Mouse (Mus musculus): ENCODE measurements around the gene Gjc2.

Gjc2 gene

GRCm38 (mm10) chr11:59209003-59209441, 26.0 kb upstream of the Gjc2 start:
- ATAC-seq (ENCODE audit: insufficient number of reproducible peaks, low FRiP score, low TSS enrichment), result peak; percentile 37

DNA sequence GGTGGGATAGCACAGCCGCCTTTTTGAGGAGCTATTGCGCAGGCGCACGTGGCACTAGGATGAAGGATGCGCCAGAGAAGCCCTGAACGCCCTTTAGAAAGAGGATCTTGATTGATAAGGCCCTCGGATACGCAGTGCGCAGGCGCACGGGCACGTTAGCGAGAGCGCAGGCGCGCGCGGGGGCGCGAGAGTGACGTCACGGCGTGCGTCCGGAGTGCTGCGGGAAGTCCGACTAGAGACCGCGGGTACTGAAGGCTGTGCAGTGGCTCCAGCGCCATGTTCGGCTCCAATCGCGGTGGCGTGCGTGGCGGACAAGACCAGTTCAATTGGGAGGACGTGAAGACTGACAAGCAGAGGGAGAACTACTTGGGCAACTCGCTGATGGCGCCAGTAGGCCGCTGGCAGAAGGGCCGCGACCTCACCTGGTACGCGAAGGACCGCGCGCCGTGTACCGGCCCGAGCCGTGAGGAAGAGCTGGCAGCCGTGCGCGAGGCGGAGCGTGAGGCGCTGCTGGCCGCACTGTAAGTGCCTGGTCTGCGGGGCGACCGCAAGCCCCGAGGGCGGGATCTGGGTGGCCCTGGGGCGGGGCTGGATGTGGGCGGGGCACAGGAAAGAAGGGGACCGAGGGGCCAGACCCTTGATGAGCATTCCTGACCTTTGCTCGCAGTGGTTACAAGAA, 25.3 kb upstream of the Gjc2 start, which contains the start of gene 2310033P09Rik:
TSS of gene 2310033P09Rik (plus strand) at position 169 of the 679 bp plus-strand sequence.
- peak; percentile 73 for ATAC-seq (ENCODE audit: insufficient number of reproducible peaks, low FRiP score, low TSS enrichment)

GRCm38 (mm10) chr11:59202081-59202995, 19.3 kb upstream of the Gjc2 start, which contains the start of gene Mrpl55:
Gene Mrpl55 (plus strand): TSS chr11:59202486.
- ATAC-seq (ENCODE audit: insufficient number of reproducible peaks, low FRiP score, low TSS enrichment), result peak; percentile 79; the same call in 1 of the 2 replicates

GRCm38 (mm10) chr11:59201216-59202002, 18.4 kb upstream of the Gjc2 start:
- no peak for ATAC-seq (ENCODE audit: insufficient number of reproducible peaks, low FRiP score, low TSS enrichment)

DNA sequence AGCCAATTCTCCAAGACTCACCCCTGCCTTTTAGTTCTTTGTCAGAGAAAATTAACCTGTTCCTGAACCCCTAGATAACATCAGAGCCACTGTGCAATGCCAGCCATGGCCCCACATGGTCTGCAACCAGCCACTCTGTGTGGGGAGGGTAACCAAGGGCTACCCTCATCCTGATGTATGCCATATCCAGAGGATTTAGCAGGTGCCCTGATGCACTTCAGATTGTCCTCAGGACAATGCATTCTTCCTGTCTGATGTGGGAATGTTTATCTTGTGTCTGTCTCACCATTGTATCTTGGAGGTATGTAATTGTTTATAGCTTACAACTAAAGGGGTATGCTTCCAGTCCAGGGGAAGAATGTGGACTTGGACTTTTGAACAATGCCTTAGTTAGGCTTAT, 13.2 kb upstream of the Gjc2 start:
- no peak for ATAC-seq (ENCODE audit: insufficient number of reproducible peaks, low FRiP score, low TSS enrichment)

DNA sequence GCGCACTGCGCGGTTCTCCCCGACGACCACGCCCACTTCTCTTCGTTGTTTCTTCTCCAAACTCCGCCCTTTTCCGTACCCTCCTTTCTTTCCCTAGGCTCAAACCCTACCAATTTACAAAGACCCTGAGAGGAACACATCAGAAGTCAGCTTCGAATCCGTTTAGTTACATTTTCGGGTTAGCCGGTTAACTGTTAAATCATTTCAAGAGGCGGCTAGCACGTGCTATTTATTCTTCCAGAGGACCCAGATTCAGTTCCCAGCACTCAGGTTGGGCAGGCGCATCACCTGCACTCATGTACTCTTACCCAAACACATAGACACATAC, 9.0 kb upstream of the Gjc2 start, which contains the start of gene Guk1:
TSS of gene Guk1 (minus strand) at position 154 of the 328 bp plus-strand sequence.
- no peak for ATAC-seq (ENCODE audit: insufficient number of reproducible peaks, low FRiP score, low TSS enrichment)

GRCm38 (mm10) chr11:59191231-59192058, 8.4 kb upstream of the Gjc2 start:
- ATAC-seq (ENCODE audit: insufficient number of reproducible peaks, low FRiP score, low TSS enrichment), result peak; percentile 95

- no peak for ATAC-seq (ENCODE audit: insufficient number of reproducible peaks, low FRiP score, low TSS enrichment)
These were observed 4.7 kb upstream of the Gjc2 start for GRCm38 (mm10) chr11:59187706-59188105.

DNA sequence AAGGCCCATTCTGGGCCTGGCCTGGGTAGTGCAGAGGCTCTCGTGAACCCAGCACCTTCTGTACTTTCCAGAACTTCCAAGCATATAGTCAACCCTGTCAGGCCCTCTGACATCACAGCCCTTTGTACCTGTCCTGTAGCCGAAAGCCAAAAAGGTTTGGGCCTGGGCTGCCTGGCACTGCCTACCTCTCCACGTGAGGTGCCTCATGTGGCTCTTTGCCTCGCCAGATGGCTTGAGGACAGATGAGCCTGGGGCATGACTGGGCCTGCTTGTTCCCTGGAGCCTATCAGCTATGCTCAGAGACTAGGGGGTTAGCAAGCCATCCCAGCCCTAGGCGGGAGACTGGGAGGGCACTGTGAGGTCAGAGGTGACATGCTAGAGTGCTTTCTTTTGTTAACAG, 2.5 kb upstream of the Gjc2 start:
- no peak for ATAC-seq (ENCODE audit: insufficient number of reproducible peaks, low FRiP score, low TSS enrichment)

- ATAC-seq (ENCODE audit: insufficient number of reproducible peaks, low FRiP score, low TSS enrichment), result no peak
These were observed 808 bp upstream of the Gjc2 start for GRCm38 (mm10) chr11:59183821-59184220.

DNA sequence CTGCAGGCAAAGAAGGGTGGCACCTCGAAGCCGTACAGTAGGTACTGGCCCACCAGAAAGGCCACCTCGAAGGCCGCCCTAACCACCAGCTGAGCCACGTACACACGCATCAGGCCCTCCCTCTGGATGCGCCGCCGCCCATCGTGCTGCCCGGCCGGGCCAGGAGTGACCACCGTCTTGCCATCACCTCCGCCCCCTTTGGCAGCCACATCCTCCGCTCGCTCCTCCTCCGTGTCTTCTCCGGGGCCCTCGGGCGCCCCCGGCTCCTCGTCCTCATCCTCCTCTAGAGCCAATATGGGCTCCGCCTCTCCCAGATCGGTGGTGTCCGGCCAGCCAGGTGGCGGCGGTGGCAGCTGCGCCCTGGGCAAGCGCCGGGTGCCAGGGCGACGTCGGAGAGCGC, 6.1 kb downstream of the Gjc2 start:
- ATAC-seq (ENCODE audit: insufficient number of reproducible peaks, low FRiP score, low TSS enrichment), result no peak

- ATAC-seq (ENCODE audit: insufficient number of reproducible peaks, low FRiP score, low TSS enrichment), result no peak
These were observed 6.5 kb downstream of the Gjc2 start for GRCm38 (mm10) chr11:59176475-59176874.

- ATAC-seq (ENCODE audit: insufficient number of reproducible peaks, low FRiP score, low TSS enrichment), result no peak
These were observed 8.7 kb downstream of the Gjc2 start for GRCm38 (mm10) chr11:59174189-59174838.

GRCm38 (mm10) chr11:59170549-59170948, 12.5 kb downstream of the Gjc2 start:
- ATAC-seq (ENCODE audit: insufficient number of reproducible peaks, low FRiP score, low TSS enrichment), result no peak

DNA sequence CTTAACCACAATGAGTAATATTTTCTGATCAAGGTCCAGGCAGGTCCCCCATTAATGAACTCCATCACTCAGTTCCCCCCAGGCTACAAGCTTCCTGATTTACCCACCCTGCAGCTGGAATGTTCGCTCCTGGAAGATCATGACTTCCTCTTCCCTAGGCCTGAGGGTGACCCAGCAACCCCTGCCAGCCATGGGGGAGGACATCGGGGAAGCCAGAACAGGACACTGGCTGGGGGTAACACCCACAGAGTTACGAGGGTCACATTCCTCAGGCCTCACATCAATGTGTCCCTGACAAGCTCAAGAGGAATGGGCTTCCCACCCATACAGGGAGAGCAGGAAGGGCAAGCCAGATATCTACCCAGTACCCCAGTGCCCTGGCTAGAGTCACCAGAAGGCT, 13.2 kb downstream of the Gjc2 start:
- ATAC-seq (ENCODE audit: insufficient number of reproducible peaks, low FRiP score, low TSS enrichment), result no peak

DNA sequence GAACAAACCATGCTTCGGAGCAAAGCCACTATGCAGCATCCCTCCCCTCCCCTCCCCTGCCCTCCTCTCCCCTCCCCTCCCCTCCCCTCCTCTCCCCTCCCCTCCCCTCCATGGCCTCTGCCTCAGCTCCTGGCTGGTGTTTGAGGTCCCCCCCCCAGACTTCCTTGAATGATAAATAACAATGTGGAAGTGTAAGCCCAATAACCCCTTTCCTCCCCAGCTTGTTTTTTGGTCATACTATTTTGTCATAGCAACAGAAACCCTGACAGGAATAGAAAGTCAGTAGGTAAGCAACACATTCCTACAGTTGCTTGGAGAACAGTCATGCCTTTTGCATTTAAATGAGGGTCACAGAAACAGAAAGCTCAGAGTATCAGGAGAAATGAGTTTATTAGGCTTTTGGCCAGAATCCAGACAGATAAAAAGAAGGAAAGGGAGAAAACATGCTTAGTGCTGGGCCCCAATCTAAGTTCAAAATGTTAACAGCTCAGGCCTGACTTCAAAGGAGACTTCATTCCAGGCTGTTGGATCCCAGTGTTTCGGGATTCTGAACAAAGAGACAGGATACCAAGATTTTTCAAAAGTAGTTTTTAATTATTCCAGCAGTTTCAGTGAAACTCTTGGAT, 17.3 kb downstream of the Gjc2 start:
- ATAC-seq (ENCODE audit: insufficient number of reproducible peaks, low FRiP score, low TSS enrichment), result no peak

GRCm38 (mm10) chr11:59164384-59164783, 18.6 kb downstream of the Gjc2 start:
- no peak for ATAC-seq (ENCODE audit: insufficient number of reproducible peaks, low FRiP score, low TSS enrichment)

GRCm38 (mm10) chr11:59163255-59164236, 19.5 kb downstream of the Gjc2 start, which contains the start of gene Iba57:
Gene Iba57 (minus strand): TSS chr11:59163739.
- ATAC-seq (ENCODE audit: insufficient number of reproducible peaks, low FRiP score, low TSS enrichment), result peak; percentile 98
